Mouse (Mus musculus) lung, embryonic 15.5 days (tissue): ENCODE measurements around the gene Gm47996. TPM values are rescaled to one million over a fixed set of nuclear protein-coding genes. Genes with fewer than 3 reads are reported as not detected.
"Not testable (repeated sequence)": the region's sequence is repeated elsewhere in the genome, so short reads cannot be mapped to it uniquely, and the experiment has no call there.

ENCODE experiments used
- ATAC-seq: fragments of 200-750 bp; cut with Nextera tagmentation; 2 replicates; pipeline ENCODE4 v1.8.0; 2017; ENCODE audit warnings: moderate number of reproducible peaks, borderline replicate concordance; ENCODE audit not compliant: low FRiP score, low TSS enrichment; ENCODE audit errors: extremely low read depth
- H3K27ac ChIP-seq: fragments of 300-500 bp; sonication (generic); 2 replicates; pipeline ENCODE4 v1.5.1; 2015; ENCODE audit warnings: moderate library complexity, mild to moderate bottlenecking, inconsistent platforms
- H3K27me3 ChIP-seq: fragments of 300-500 bp; sonication (generic); 2 replicates; pipeline ENCODE4 v1.6.1; 2015; ENCODE audit warnings: inconsistent platforms
- H3K36me3 ChIP-seq: fragments of 300-500 bp; sonication (generic); 2 replicates; pipeline ENCODE4 v1.6.1; 2015; ENCODE audit warnings: inconsistent platforms
- H3K4me1 ChIP-seq: fragments of 300-500 bp; sonication (generic); 2 replicates; pipeline ENCODE4 v1.6.1; 2015; ENCODE audit warnings: inconsistent platforms
- H3K4me2 ChIP-seq: fragments of 300-500 bp; sonication (generic); 2 replicates; pipeline ENCODE4 v1.6.1; 2015; ENCODE audit warnings: inconsistent platforms, mild to moderate bottlenecking, moderate library complexity
- H3K4me3 ChIP-seq: fragments of 300-500 bp; sonication (generic); 2 replicates; pipeline ENCODE4 v1.5.1; 2015; ENCODE audit warnings: mild to moderate bottlenecking, inconsistent platforms
- H3K9ac ChIP-seq: fragments of 300-500 bp; sonication (generic); 2 replicates; pipeline ENCODE4 v1.6.1; 2015; ENCODE audit warnings: inconsistent platforms
- H3K9me3 ChIP-seq: fragments of 300-500 bp; sonication (generic); 2 replicates; pipeline ENCODE4 v1.6.1; 2016; ENCODE audit warnings: inconsistent platforms
- WGBS: fragments of 180-500 bp; shearing (Covaris S2); methylation state at CpG from one replicate; pipeline ENCODE4 v1.1.7; 2015; 5-methylcytosine and 5-hydroxymethylcytosine counted together
- polyA plus RNA-seq: library from polyadenylated mRNA; unstranded; fragments of >200 nt; fragmentation: Nextera tagmentation; extraction: Ambion mirVana; gene quantifications from 2 replicates; pipeline ENCODE4 v1.2.1, GENCODE M21; 2015

The Gm47996 gene
- not detected in 2 replicates for polyA plus RNA-seq

DNA sequence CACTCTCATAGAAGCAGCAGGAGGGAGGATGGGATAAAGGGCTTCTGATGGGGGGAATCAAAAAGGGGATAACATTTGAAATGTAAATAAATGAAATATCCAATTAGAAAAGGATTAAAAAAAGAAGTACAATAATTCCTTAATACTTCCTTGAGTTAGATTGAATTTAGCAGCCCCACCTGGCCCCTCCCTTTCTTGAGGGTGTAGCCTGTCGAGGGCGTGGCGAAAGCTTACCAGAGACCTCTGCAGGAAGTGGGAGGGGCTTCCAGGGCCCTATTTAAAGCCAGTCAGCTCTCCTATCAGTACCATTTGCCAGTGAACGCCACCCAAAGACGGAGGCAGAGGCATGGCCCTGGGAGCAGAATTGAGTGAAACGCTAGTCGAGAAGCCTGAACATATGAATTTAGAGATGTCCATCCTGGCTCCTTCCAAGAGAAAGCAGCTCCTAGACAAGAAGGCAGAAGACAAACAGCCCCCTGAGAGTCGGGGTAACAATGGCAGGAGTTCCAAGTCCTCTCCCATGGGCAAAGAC, at the start of gene Gm47996:
Gm47996 (plus strand) TSS at position 308 of the 532 bp plus-strand sequence.
- H3K4me3 ChIP-seq, H3K9me3 ChIP-seq, H3K27me3 ChIP-seq, H3K4me1 ChIP-seq, H3K36me3 ChIP-seq, H3K9ac ChIP-seq, H3K4me2 ChIP-seq, ATAC-seq, H3K27ac ChIP-seq: not testable (repeated sequence)
- 89% methylated on average over 4 of the region's 8 CpGs for WGBS

DNA sequence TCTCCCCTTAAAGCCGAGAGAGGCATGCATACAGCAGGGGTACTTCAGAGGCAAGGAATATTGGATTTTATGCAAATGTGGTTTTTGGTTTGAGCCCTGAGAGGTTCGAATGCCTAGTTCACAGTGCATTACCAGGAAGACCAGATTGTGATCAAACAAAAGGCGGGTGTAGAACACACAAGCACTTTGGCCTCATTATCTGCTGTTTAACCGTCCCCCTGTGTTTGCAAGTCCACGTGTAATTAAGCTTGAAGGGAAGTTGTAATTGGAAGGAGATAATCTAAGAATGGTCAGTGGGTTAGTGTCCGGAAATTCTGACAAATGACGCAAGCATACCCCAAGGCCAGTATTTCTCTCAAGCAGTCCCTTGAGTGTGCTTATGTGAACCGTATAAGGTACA, 43.9 kb upstream of the Gm47996 start:
- Histone ChIP-seq H3K4me1 (peaks cover 5% of the 10 kb centered on the region; the same call in 1 of the 2 replicates), H3K27ac (no peak overlapping the region), H3K4me2 (no peak overlapping the region), H3K4me3 (no peak overlapping the region), H3K27me3 (no peaks in the 10 kb centered on the region), H3K36me3 (no peaks in the 10 kb centered on the region), H3K9ac (no peak overlapping the region), H3K9me3 (no peaks in the 10 kb centered on the region)
- 37% methylated on average over 8 of the region's 8 CpGs for WGBS
- no peak for ATAC-seq

DNA sequence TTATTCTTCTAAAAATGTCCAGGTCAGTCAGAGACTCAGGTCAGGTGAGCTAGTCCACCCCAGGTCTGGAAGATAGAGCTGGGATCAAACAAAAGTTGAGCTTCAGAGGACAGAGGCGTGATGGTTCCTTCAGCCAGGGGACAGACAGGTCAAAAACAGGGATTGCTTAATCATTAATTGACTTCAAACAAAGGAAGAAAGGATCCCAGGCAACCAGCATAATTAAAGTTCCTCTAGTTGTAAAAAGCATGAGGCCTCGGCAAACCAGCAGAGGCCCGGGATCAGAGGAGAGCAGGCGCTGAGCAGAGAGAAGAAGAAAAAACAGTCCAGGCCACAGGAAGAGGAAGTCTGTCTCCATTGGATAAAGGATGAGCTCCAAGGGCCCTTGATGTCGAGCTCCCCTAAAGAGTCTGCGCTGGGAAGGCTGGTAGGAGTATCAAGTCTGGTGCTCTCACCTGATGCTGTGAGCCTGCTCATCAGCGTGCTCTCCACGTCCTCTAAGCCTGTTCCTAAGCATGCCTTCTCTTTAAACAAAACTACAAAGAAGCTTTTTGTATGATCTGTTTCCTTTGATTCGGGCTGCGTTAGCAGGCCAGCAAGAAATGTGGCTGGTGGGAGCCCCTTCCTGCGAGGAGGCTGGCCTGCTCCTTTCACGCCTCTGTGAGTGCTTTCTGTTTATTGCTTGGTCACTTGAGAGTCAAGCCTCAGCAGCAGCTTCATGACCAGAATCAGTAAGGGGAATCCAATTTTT, 42.5 kb upstream of the Gm47996 start:
- Histone ChIP-seq H3K27me3 (no peaks in the 10 kb centered on the region), H3K9me3 (no peaks in the 10 kb centered on the region), H3K4me2 (no peak overlapping the region), H3K36me3 (no peaks in the 10 kb centered on the region), H3K4me1 (peaks cover 5% of the 10 kb centered on the region; the same call in 1 of the 2 replicates), H3K9ac (no peak overlapping the region), H3K27ac (no peak overlapping the region), H3K4me3 (no peak overlapping the region)
- WGBS = 23% methylated on average over 12 of the region's 12 CpGs
- no peak for ATAC-seq

DNA sequence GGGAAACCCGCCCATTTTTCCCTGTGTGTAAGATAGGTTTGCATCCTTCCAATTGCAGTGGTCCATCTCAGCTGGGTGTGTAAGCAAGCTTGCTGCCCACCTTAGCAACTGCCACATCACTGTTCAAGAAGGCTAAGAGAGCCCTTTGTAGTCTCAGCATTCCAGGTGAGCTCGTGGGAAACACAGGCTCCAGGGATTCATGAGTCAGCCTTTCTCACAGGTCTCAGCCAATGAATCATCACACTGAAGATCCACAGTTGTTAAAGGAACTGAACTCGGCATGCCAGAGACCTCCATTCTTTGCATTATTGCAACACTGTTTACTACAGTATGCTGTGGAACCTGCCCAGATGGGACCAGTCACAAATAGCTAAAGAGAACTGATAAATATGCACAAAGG, 41.3 kb upstream of the Gm47996 start:
- 64% methylated on average over 3 of the region's 3 CpGs for WGBS
- no peak overlapping the region for H3K4me2 ChIP-seq
- H3K27me3 ChIP-seq = no peaks in the 10 kb centered on the region
- peaks cover 5% of the 10 kb centered on the region; the same call in 1 of the 2 replicates for H3K4me1 ChIP-seq
- H3K9me3 ChIP-seq = no peaks in the 10 kb centered on the region
- H3K9ac ChIP-seq = no peak overlapping the region
- no peak overlapping the region for H3K4me3 ChIP-seq
- H3K27ac ChIP-seq = no peak overlapping the region
- no peaks in the 10 kb centered on the region for H3K36me3 ChIP-seq
- no peak for ATAC-seq

DNA sequence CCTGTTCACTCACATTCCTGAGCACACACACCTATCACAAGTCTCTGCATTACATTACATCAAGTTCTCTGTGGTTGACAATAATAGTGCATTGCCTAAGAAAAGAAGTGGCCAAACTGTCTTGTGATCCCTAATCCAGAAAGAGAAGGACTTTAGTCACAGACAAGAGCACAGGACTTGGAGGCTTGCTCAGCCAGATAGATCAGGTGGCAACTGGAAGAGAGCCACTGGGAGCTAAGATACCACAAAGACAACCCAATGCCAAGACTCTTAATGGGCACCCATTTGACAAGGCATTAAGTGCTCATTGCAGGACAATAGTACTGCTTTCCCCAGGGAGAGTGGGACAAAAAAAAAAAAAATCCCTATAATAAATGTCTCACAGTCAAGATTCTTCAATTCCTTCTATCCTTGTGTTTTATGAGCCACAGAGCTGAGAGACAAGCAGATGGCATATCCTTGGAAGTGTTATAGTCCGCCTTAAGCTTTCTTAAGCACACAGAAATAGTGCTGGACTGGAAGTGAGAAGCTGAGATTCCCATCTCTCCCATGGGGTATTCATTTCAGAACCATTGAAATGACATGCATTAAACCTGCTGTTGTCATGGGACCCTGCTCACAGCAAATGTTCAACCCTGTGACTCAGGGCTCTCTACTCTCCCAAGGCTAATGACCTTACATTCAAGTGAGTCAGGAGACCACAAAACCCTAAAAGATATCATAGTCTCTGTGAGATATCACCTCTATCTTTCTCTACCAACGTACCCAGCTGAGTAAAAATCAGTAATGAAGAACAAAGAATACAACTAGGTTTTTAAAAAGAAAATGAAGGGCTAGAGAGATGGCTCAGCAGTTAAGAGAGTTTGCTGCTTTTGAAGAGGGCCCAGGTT, 38.1 kb upstream of the Gm47996 start:
- 87% methylated on average over 2 of the region's 2 CpGs for WGBS
- Histone ChIP-seq H3K36me3 (no peaks in the 10 kb centered on the region), H3K27me3 (no peaks in the 10 kb centered on the region)

DNA sequence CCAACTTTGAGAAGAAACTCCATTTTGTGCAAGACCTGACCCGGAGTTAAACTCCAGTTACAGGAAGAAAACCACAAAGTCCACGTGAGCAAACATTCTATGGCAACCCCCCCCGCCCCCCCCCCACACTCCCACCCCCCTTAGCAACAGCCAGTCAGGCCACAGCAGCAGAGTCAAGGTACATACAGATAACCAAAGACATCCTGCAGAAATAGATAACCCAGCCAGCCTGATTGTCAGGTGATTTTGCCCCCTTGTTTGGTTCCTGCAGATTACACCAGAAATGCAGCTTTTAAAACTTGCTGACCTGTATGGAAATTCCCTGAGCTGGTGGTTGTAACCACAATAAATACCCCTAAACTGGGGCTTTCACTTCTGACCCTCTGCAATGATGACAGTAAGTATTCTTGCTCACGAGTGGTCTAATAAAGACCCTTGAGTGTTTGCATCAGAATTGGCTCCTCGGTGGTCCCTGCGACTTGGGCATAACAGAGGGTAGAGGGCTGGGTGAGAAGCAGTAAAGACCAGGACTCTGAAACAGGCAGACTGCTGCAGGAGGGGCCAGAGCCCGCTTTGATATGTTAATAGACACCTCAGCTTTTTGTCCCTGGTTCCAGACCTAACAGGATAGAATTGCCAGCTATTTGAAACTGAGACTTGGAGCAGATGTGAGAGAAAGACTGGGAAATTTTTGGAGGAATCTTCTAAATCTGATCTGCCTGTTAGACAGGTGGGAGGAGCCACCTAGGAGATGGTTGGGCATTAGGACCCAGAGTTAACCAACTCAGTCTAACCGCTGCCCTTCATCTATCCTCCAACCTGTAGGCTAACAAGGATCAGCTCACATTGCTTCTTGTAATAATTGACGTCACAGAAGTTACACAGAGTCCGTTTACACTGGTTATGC, 32.6 kb upstream of the Gm47996 start:
- no peaks in the 10 kb centered on the region for H3K4me1 ChIP-seq
- no peak overlapping the region for H3K9ac ChIP-seq
- H3K27ac ChIP-seq = no peak overlapping the region
- 16% methylated on average over 10 of the region's 10 CpGs for WGBS
- peak overlapping the region; percentile 44 for H3K4me2 ChIP-seq
- no peaks in the 10 kb centered on the region for H3K36me3 ChIP-seq
- no peak overlapping the region for H3K4me3 ChIP-seq
- 0 out of 2 replicates have a peak, but pooled peaks have one; percentile 84 for ATAC-seq
- no peaks in the 10 kb centered on the region for H3K9me3 ChIP-seq
- H3K27me3 ChIP-seq = no peaks in the 10 kb centered on the region

More for the DNA sequence above, 38.1 kb upstream of the Gm47996 start:
- no peak overlapping the region for H3K27ac ChIP-seq
- H3K9me3 ChIP-seq = no peaks in the 10 kb centered on the region
- no peak overlapping the region for H3K4me2 ChIP-seq
- H3K4me3 ChIP-seq = no peak overlapping the region
- H3K4me1 ChIP-seq = peaks cover 5% of the 10 kb centered on the region; the same call in 1 of the 2 replicates
- ATAC-seq = no peak
- no peak overlapping the region for H3K9ac ChIP-seq

DNA sequence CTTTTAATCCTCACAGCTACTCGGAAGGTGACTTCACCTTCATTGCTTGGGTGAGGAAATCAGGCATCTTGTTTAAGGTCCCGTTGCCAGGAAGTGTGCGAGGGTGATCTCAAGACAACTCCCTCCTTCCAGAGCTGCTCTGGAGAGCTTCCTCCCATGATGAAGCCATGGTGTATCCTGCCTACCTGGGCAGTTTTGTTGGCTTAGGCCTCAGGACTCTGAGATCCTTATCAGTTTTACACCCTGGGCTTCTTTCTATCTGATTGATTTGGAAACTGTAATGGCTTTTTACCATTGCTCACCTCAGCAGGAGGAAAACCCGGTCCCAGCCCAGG, 32.0 kb upstream of the Gm47996 start:
- WGBS = 12% methylated on average over 4 of the region's 4 CpGs
- Histone ChIP-seq H3K4me1 (no peaks in the 10 kb centered on the region), H3K4me3 (no peak overlapping the region)

DNA sequence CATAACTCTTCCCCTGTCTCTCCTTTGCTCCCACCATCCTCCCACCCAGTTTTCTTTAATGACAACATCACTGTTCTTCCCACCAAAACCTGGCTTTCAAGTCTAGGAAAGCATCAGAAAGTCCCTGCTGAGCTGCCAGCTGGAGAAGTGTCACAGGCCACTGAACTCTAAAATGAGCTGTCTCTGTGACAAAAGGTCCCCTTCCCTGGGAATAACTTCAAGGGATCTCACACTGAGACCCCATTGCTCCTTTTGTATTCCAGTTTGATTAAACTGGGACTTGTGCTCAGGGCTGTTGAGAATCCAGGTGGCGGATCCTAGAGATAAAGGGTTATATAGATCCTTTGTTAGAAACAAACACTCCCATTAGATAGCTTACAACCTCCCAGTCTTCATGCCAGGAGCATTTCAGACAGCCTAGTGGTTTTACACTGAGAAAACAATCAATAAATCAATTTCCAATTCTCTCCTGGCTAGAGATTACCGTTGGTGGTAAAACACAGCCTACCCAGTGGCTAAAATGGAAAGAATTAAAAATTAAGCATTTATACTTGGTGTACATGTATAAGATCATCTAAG, 31.3 kb upstream of the Gm47996 start:
- Histone ChIP-seq H3K27me3 (no peaks in the 10 kb centered on the region), H3K9ac (no peak overlapping the region), H3K4me2 (no peak overlapping the region), H3K4me3 (no peak overlapping the region), H3K4me1 (no peaks in the 10 kb centered on the region), H3K9me3 (no peaks in the 10 kb centered on the region), H3K36me3 (no peaks in the 10 kb centered on the region), H3K27ac (no peak overlapping the region)
- no peak for ATAC-seq
- 56% methylated on average over 2 of the region's 2 CpGs for WGBS

More for the DNA sequence above, 32.0 kb upstream of the Gm47996 start:
- no peak for ATAC-seq
- Histone ChIP-seq H3K27me3 (no peaks in the 10 kb centered on the region), H3K9ac (no peak overlapping the region), H3K4me2 (peak overlapping the region; percentile 44), H3K36me3 (no peaks in the 10 kb centered on the region), H3K9me3 (no peaks in the 10 kb centered on the region), H3K27ac (no peak overlapping the region)

DNA sequence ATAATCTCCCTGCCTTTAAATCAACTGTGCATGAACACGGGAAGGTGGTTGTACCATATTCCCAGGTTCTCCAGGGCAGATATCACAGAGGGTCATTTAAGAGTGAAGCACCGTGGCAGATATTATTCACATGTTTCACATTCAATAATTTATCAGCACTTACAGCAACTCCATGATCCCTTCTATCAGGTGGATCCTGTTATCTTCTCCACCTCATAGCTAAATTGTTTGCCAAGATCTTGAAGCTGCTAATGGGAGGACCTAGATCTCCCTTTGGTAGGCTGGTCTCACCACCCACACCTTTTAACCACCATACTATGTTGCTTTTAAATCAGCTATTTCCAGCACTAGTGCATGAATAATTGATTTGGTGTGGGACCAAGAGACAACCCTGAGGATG, 29.8 kb upstream of the Gm47996 start:
- H3K27me3 ChIP-seq = no peaks in the 10 kb centered on the region
- H3K4me1 ChIP-seq = no peaks in the 10 kb centered on the region
- ATAC-seq = no peak
- no peak overlapping the region for H3K27ac ChIP-seq
- H3K4me2 ChIP-seq = no peak overlapping the region
- H3K36me3 ChIP-seq = no peaks in the 10 kb centered on the region
- no peak overlapping the region for H3K9ac ChIP-seq
- H3K9me3 ChIP-seq = no peaks in the 10 kb centered on the region
- 79% methylated on average over 2 of the region's 2 CpGs for WGBS
- no peak overlapping the region for H3K4me3 ChIP-seq

DNA sequence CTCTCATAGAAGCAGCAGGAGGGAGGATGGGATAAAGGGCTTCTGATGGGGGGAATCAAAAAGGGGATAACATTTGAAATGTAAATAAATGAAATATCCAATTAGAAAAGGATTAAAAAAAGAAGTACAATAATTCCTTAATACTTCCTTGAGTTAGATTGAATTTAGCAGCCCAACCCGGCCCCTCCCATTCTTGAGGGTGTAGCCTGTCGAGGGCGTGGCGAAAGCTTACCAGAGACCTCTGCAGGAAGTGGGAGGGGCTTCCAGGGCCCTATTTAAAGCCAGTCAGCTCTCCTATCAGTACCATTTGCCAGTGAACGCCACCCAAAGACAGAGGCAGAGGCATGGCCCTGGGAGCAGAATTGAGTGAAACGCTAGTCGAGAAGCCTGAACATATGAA, 27.7 kb upstream of the Gm47996 start, which contains the start of gene Gm47985:
Gm47985 (plus strand) TSS at position 272 of the 400 bp plus-strand sequence.
- whole genome bisulfite sequencing = no CpG with 5 or more reads among the region's 7 CpGs
- not testable (repeated sequence) for ATAC-seq, H3K9me3 ChIP-seq, H3K4me2 ChIP-seq, H3K4me1 ChIP-seq, H3K27ac ChIP-seq, H3K4me3 ChIP-seq, H3K36me3 ChIP-seq, H3K27me3 ChIP-seq, H3K9ac ChIP-seq

DNA sequence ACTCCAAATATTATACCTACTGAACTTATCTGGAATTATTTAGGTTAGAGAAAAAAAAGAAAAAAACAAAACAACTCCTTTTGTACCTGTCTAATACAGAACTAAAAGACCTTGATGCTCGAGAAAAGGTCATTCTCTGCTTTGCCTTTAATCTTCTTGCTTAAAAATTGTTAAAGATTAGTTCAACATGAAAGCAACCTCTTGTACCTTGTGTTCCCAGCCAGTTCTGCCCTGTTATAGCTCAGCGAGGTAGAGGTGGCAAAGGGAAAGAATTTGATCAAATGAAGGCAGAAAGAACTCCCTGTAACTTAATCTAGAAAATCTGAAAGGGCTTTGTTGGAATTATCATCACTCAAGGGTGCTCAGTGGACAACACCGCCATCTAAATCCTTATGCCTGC, 23.7 kb upstream of the Gm47996 start:
- not testable (repeated sequence) for H3K36me3 ChIP-seq, ATAC-seq, H3K9me3 ChIP-seq, H3K4me2 ChIP-seq, H3K27ac ChIP-seq, H3K4me1 ChIP-seq, H3K27me3 ChIP-seq, H3K4me3 ChIP-seq, H3K9ac ChIP-seq
- 64% methylated on average over 3 of the region's 3 CpGs for WGBS
